Comparison of ENCODE assay signal across 20 mouse cellular contexts in genomic region chr19:57271757-57272156, GRCm38 (mm10). TPM values are rescaled to one million over a fixed set of nuclear protein-coding genes. Genes with fewer than 3 reads are reported as not detected.
DNase-seq lines count a peak whose midpoint lies in the region; ATAC-seq and TF ChIP-seq lines count a peak whose summit lies in the region.
"Had no signal": no experiment of that assay in that cellular context is flagged by ENCODE, and none has a peak within 500 bp of the region (broad histone marks: within the 10 kb centered on the region; RNA-seq: fewer than 3 reads in every experiment).

No protein-coding gene starts in this region.

- no peak overlapping the region for H3K4me3 ChIP-seq in liver, adult 2 months (ENCODE audit: insufficient read depth, low read depth, low read length)
- no peak overlapping the region for H3K4me3 ChIP-seq in heart, embryonic 13.5 days
- H3K4me3 ChIP-seq in thymus, adult 2 months (ENCODE audit: control insufficient read depth, insufficient read depth, low read length) = no peak overlapping the region
- no peak overlapping the region for H3K4me3 ChIP-seq in kidney, embryonic 16.5 days (ENCODE audit: low read length)
- H3K4me3 ChIP-seq: hindbrain, embryonic 13.5 days; liver, embryonic 12.5 days; neural tube, embryonic 15.5 days; stomach, embryonic 15.5 days had no signal

- WGBS in liver, adult 2 months = 39% methylated on average over 16 of the region's 16 CpGs
- 28% methylated on average over 16 of the region's 16 CpGs for WGBS in heart, embryonic 13.5 days
- WGBS in thymus, adult 2 months = 94% methylated on average over 16 of the region's 16 CpGs
- WGBS in kidney, embryonic 16.5 days = 74% methylated on average over 16 of the region's 16 CpGs

- H3K27ac ChIP-seq in liver, adult 2 months (replicated peaks; ENCODE audit: insufficient read depth, low read depth, low read length) = peak overlapping the region; percentile 8; the same call in 1 of the 2 replicates
- H3K27ac ChIP-seq in heart, embryonic 13.5 days (replicated peaks) = peak overlapping the region; percentile 79
- H3K27ac ChIP-seq in thymus, adult 2 months (ENCODE audit: control insufficient read depth, insufficient read depth, low read length) = no peak overlapping the region
- no peak overlapping the region; the same call in 1 of the 2 replicates for H3K27ac ChIP-seq in kidney, embryonic 16.5 days (ENCODE audit: low read length)
- H3K27ac ChIP-seq: hindbrain, embryonic 13.5 days; liver, embryonic 12.5 days; neural tube, embryonic 15.5 days; stomach, embryonic 15.5 days had no signal

- peak overlapping the region; percentile 7; the same call in 1 of the 2 replicates for H3K9ac ChIP-seq in liver, adult 2 months (ENCODE audit: low read depth, low read length)
- H3K9ac ChIP-seq in heart, embryonic 13.5 days = peak overlapping the region; percentile 58
- H3K9ac ChIP-seq in kidney, embryonic 16.5 days (replicated peaks; ENCODE audit: low read length) = no peak overlapping the region
- H3K9ac ChIP-seq: forebrain, postnatal 0 days; hindbrain, embryonic 13.5 days; liver, embryonic 12.5 days; lung, embryonic 14.5 days; neural tube, embryonic 15.5 days; stomach, embryonic 15.5 days had no signal

- H3K9me3 ChIP-seq in heart, embryonic 13.5 days = no peaks in the 10 kb centered on the region
- H3K9me3 ChIP-seq in kidney, embryonic 16.5 days (ENCODE audit: low read length) = no peaks in the 10 kb centered on the region
- H3K9me3 ChIP-seq: hindbrain, embryonic 13.5 days; liver, embryonic 12.5 days; neural tube, embryonic 15.5 days; stomach, embryonic 15.5 days had no signal

- H3K4me2 ChIP-seq in heart, embryonic 13.5 days = peak overlapping the region; percentile 54
- H3K4me2 ChIP-seq in kidney, embryonic 16.5 days (replicated peaks; ENCODE audit: low read depth, low read length) = no peak overlapping the region
- H3K4me2 ChIP-seq: hindbrain, embryonic 13.5 days; liver, embryonic 12.5 days; lung, embryonic 14.5 days; stomach, embryonic 15.5 days had no signal

- ATAC-seq in heart, embryonic 13.5 days (ENCODE audit: extremely low read depth, insufficient number of reproducible peaks, low FRiP score, low TSS enrichment) = no peak
- no peak for ATAC-seq in kidney, embryonic 16.5 days (ENCODE audit: low FRiP score, low TSS enrichment)
- ATAC-seq: forebrain, postnatal 0 days; liver, embryonic 12.5 days; midbrain, embryonic 16.5 days had no signal

- peak; percentile 38 for DNase-seq in adrenal gland, postnatal 10 days
- no peak for DNase-seq in adrenal gland, postnatal 14 days
- peak; percentile 80 for DNase-seq in liver, adult 2 months (ENCODE audit: extremely low read depth, low read depth, low spot score)
- no peak for DNase-seq in liver
- DNase-seq in heart, postnatal 4 days = peak; percentile 85
- no peak for DNase-seq in thymus, adult 2 months
- DNase-seq: adrenal gland, adult 2 months; cerebellum, adult 11 months; forebrain, postnatal 0 days; kidney, adult 9 months; lung, embryonic 14.5 days; right cerebral cortex, postnatal 25 days; thymus, adult 18-20 months had no signal

- no peak for TF ChIP-seq POLR2A in liver, adult 2 months (IDR thresholded peaks at IDR 0.05; ENCODE audit: extremely low read depth, insufficient read depth, low read length)
- TF ChIP-seq POLR2A in thymus, adult 2 months (IDR thresholded peaks at IDR 0.05; ENCODE audit: control insufficient read depth, extremely low read depth, insufficient read depth, low read length, poor library complexity) = no peak

- no peaks in the 10 kb centered on the region for H3K79me2 ChIP-seq in liver, adult 2 months (ENCODE audit: control insufficient read depth, insufficient read depth, low read length)

- TF ChIP-seq CTCF in liver, adult 2 months (IDR thresholded peaks at IDR 0.05; ENCODE audit: low read depth, low read length) = no peak
- TF ChIP-seq CTCF in thymus, adult 2 months (IDR thresholded peaks at IDR 0.05; ENCODE audit: borderline replicate concordance, control insufficient read depth, extremely low read depth, insufficient read depth, low read length, poor library complexity) = no peak

- no peaks in the 10 kb centered on the region for H3K27me3 ChIP-seq in liver, adult 2 months (ENCODE audit: control insufficient read depth, insufficient read depth, low read length)
- H3K27me3 ChIP-seq in heart, embryonic 13.5 days (replicated peaks) = no peaks in the 10 kb centered on the region
- H3K27me3 ChIP-seq in thymus, adult 2 months (ENCODE audit: control insufficient read depth, insufficient read depth, low read length) = no peaks in the 10 kb centered on the region
- no peaks in the 10 kb centered on the region for H3K27me3 ChIP-seq in kidney, embryonic 16.5 days (ENCODE audit: insufficient read depth, low read length)
- H3K27me3 ChIP-seq: neural tube, embryonic 15.5 days; stomach, embryonic 15.5 days had no signal

- no peaks in the 10 kb centered on the region for H3K36me3 ChIP-seq in liver, adult 2 months (ENCODE audit: control insufficient read depth, insufficient read depth, low read length)
- H3K36me3 ChIP-seq in heart, embryonic 13.5 days = no peaks in the 10 kb centered on the region
- no peaks in the 10 kb centered on the region for H3K36me3 ChIP-seq in thymus, adult 2 months (ENCODE audit: control insufficient read depth, insufficient read depth, low read length)
- no peaks in the 10 kb centered on the region for H3K36me3 ChIP-seq in kidney, embryonic 16.5 days (ENCODE audit: insufficient read depth, low read length)
- H3K36me3 ChIP-seq: hindbrain, embryonic 13.5 days; liver, embryonic 12.5 days; neural tube, embryonic 15.5 days; stomach, embryonic 15.5 days had no signal

- peaks cover 17% of the 10 kb centered on the region for H3K4me1 ChIP-seq in liver, adult 2 months (ENCODE audit: control insufficient read depth, insufficient read depth, low read length)
- H3K4me1 ChIP-seq in heart, embryonic 13.5 days = peaks cover 75% of the 10 kb centered on the region
- no peaks in the 10 kb centered on the region for H3K4me1 ChIP-seq in thymus, adult 2 months (replicated peaks; ENCODE audit: control insufficient read depth, insufficient read depth, low read length)
- H3K4me1 ChIP-seq in kidney, embryonic 16.5 days (ENCODE audit: insufficient read depth, low read length) = peaks cover 27% of the 10 kb centered on the region

RNA-seq across cellular contexts. Expression of gene Ablim1, which starts 43.0 kb away (rescaled TPM):
- total RNA-seq in adrenal gland, postnatal 10 days (2021) = 10 to 100 TPM; 83.6 to 94.5 TPM
- 68.8 and 95.8 TPM in 2 replicates for total RNA-seq in adrenal gland, postnatal 14 days (2021)
- total RNA-seq in liver, adult 2 months (2014; rRNA removed) = 23.7 and 35.2 TPM in 2 replicates
- polyA plus RNA-seq in liver, adult 2 months (2012; rRNA removed) = 16.4 and 16.6 TPM in 2 replicates
- polyA plus RNA-seq in heart, embryonic 13.5 days (2015; fragmentation: Nextera tagmentation; extraction: Ambion mirVana) = 35.7 and 38.5 TPM in 2 replicates
- 100 to 1,000 TPM; 312 to 353 TPM for total RNA-seq in heart, postnatal 4 days (2021)
- polyA plus RNA-seq in thymus, adult 2 months (2012; rRNA removed) = 216 and 231 TPM in 2 replicates
- 39.3 and 43.2 TPM in 2 replicates for polyA plus RNA-seq in kidney, embryonic 16.5 days (2015; fragmentation: Nextera tagmentation; extraction: Ambion mirVana)

Comparison
In these comparisons a context has a peak if more than half of its experiments do, and no peak if none do; other contexts are left out.
1. DNase-seq: peak in adrenal gland, postnatal 10 days (single experiment), liver, adult 2 months (single experiment) and heart, postnatal 4 days (single experiment); none in adrenal gland, postnatal 14 days (single experiment), liver (single experiment) and thymus, adult 2 months (single experiment).
2. H3K27ac ChIP-seq: peak in liver, adult 2 months (single experiment) and heart, embryonic 13.5 days (single experiment); none in thymus, adult 2 months (single experiment) and kidney, embryonic 16.5 days (single experiment).